Mouse (Mus musculus) liver, postnatal 0 days (tissue): ENCODE measurements at regions not wholly inside any gene's neighbourhood (a gene's known extent, or its start where the extent isn't known, plus 50 kb on each side); places are given as distances from the start of the nearest gene placed in this dataset.

Experiments
- CTCF ChIP-seq: sonication (generic); IDR thresholded peaks from 2 replicates; pipeline ENCODE4 v1.5.1; 2016; ENCODE audit warnings: antibody characterized with exemption, low read depth
- EP300 ChIP-seq: IDR thresholded peaks from 2 replicates; pipeline ENCODE4 v1.6.1; 2016; ENCODE audit warnings: antibody characterized with exemption, low read depth, mild to moderate bottlenecking

- TF ChIP-seq EP300 (no peak), CTCF (no peak)
These were observed 213.3 kb downstream of the Npr3 start for GRCm38 (mm10) chr15:11693772-11694270.
